Mouse (Mus musculus) stomach, postnatal 0 days (tissue): ENCODE measurements around the gene Asb2.

Experiments
- CTCF ChIP-seq: IDR thresholded peaks from 2 replicates; pipeline ENCODE4 v1.5.1; 2016; ENCODE audit warnings: antibody characterized with exemption, low read depth, mild to moderate bottlenecking, moderate library complexity
- EP300 ChIP-seq: optimal IDR thresholded peaks from 2 replicates; pipeline ENCODE3; 2016; ENCODE audit warnings: antibody characterized with exemption

DNA sequence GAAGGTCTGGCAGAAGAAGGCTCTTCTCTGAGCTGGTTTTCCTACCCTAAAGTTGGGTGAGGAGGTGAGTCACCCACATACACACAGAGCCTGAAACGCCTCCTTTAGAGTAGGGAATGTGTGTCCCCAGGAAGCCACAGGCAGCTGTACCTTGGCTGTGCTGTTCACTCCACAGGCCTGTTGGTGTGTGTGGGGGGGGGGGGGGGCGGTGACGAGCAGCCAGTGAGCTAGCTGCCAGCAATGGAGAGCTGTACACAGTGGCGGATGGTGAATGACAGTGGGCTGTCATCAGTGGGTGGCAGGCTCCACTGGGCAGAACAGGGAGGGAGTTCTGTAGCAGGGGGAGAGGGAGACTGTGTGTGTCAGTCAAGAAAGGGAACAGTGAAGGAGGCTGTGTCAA, 21.0 kb upstream of the Asb2 start:
- TF ChIP-seq CTCF, result no peak
- no peak for TF ChIP-seq EP300
